16 mouse cellular contexts compared by ENCODE assay signal in genomic region chr1:77489387-77489786, GRCm38 (mm10). TPM values are rescaled to one million over a fixed set of nuclear protein-coding genes. Genes with fewer than 3 reads are reported as not detected.
"Had no signal": no experiment of that assay in that cellular context is flagged by ENCODE, and none has a peak within 500 bp of the region (broad histone marks: within the 10 kb centered on the region; RNA-seq: fewer than 3 reads in every experiment).

No protein-coding gene starts in this region.

- H3K27ac ChIP-seq: macrophage; midbrain, embryonic 13.5 days; midbrain, embryonic 15.5 days; neural tube, embryonic 13.5 days; neural tube, embryonic 15.5 days; stomach, embryonic 15.5 days; stomach, postnatal 0 days had no signal

- H3K4me2 ChIP-seq: lung, embryonic 14.5 days; midbrain, embryonic 11.5 days; midbrain, embryonic 13.5 days; midbrain, embryonic 15.5 days; neural tube, embryonic 13.5 days; neural tube, embryonic 15.5 days; stomach, embryonic 15.5 days had no signal

- H3K4me1 ChIP-seq: megakaryocyte, embryonic 14.5 days; stomach, embryonic 15.5 days had no signal

- ATAC-seq: midbrain, embryonic 13.5 days; midbrain, embryonic 15.5 days had no signal

- DNase-seq: lung, adult 18-20 months; lung, embryonic 14.5 days; lung, postnatal 10 days; lung, postnatal 36 days; right cerebral cortex, postnatal 14 days; thymus, adult 2 months; thymus, postnatal 25 days had no signal

- H3K9ac ChIP-seq: lung, embryonic 14.5 days; midbrain, embryonic 13.5 days; midbrain, embryonic 15.5 days; neural tube, embryonic 13.5 days; neural tube, embryonic 15.5 days; stomach, embryonic 15.5 days had no signal

- H3K4me3 ChIP-seq: megakaryocyte, embryonic 14.5 days; midbrain, embryonic 13.5 days; midbrain, embryonic 15.5 days; neural tube, embryonic 13.5 days; neural tube, embryonic 15.5 days; stomach, embryonic 15.5 days had no signal

- H3K36me3 ChIP-seq: midbrain, embryonic 13.5 days; midbrain, embryonic 15.5 days; neural tube, embryonic 13.5 days; neural tube, embryonic 15.5 days; stomach, embryonic 15.5 days had no signal

- H3K27me3 ChIP-seq: megakaryocyte, embryonic 14.5 days; midbrain, embryonic 13.5 days; midbrain, embryonic 15.5 days; neural tube, embryonic 13.5 days; neural tube, embryonic 15.5 days; stomach, embryonic 15.5 days had no signal

RNA-seq across cellular contexts. Expression of gene Epha4, which starts 25.5 kb away (rescaled TPM):
- polyA plus RNA-seq: macrophage had no signal
